Mouse (Mus musculus): ENCODE measurements at regions not wholly inside any gene's neighbourhood (a gene's known extent, or its start where the extent isn't known, plus 50 kb on each side); places are given as distances from the start of the nearest gene placed in this dataset.

GRCm38 (mm10) chr9:113411638-113412037 lies 296.4 kb downstream of the Pdcd6ip start:
- WGBS: 79% methylated on average over 4 of the region's 4 CpGs
- Histone ChIP-seq H3K36me3 (ENCODE audit: control insufficient read depth, insufficient read depth, low read length) (no peaks in the 10 kb centered on the region), H3K4me1 (ENCODE audit: control insufficient read depth, insufficient read depth, low read length) (no peaks in the 10 kb centered on the region), H3K4me3 (ENCODE audit: insufficient read depth, low read depth, low read length) (no peak overlapping the region), H3K27ac (ENCODE audit: insufficient read depth, low read depth, low read length) (no peak overlapping the region), H3K27me3 (replicated peaks; ENCODE audit: control insufficient read depth, insufficient read depth, low read length) (no peaks in the 10 kb centered on the region)
- no peak for DNase-seq
- TF ChIP-seq POLR2A (IDR thresholded peaks at IDR 0.05; ENCODE audit: low read depth, low read length): no peak

GRCm38 (mm10) chr9:113408521-113408920 lies 299.5 kb downstream of the Pdcd6ip start:
- no peak for DNase-seq

DNA sequence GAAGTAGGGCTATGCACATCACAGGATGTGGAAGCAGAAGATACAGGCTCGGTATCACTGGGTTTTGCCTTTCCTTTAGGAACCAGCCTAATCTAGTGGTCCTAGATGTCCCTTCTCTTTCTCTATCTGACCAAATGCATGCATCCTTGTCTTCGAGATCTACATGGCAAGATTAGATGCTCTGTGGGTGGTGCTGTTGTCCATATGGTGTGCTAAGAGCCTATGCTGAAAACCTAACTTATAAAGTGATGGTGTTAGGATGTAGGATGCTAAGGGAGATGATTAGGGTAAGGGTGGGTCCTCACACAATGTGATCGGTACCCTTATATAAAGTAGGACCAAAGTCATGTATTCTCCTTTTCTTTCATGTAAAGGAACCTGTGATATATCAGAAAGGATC lies 313.7 kb downstream of the Pdcd6ip start:
- H3K27ac ChIP-seq (ENCODE audit: insufficient read depth, low read depth, low read length): no peak overlapping the region
- no peak overlapping the region for H3K4me3 ChIP-seq (ENCODE audit: insufficient read depth, low read depth, low read length)
- no peak for DNase-seq
- no peak for TF ChIP-seq CTCF (conservative IDR thresholded peaks at IDR 0.05; ENCODE audit: insufficient read depth, insufficient read length, low read depth, low read length)
- TF ChIP-seq POLR2A (IDR thresholded peaks at IDR 0.05; ENCODE audit: low read depth, low read length): no peak
- WGBS: 89% methylated on average over 3 of the region's 3 CpGs
- no peaks in the 10 kb centered on the region for H3K27me3 ChIP-seq (replicated peaks; ENCODE audit: control insufficient read depth, insufficient read depth, low read length)
- no peaks in the 10 kb centered on the region for H3K4me1 ChIP-seq (ENCODE audit: control insufficient read depth, insufficient read depth, low read length)
- H3K36me3 ChIP-seq (ENCODE audit: control insufficient read depth, insufficient read depth, low read length): no peaks in the 10 kb centered on the region

More at GRCm38 (mm10) chr9:113408521-113408920, 299.5 kb downstream of the Pdcd6ip start:
- WGBS: 86% methylated on average over 4 of the region's 4 CpGs
- H3K4me3 ChIP-seq (ENCODE audit: insufficient read depth, low read depth, low read length): no peak overlapping the region
- no peaks in the 10 kb centered on the region for H3K36me3 ChIP-seq (ENCODE audit: control insufficient read depth, insufficient read depth, low read length)
- no peak overlapping the region for H3K27ac ChIP-seq (ENCODE audit: insufficient read depth, low read depth, low read length)
- no peak for TF ChIP-seq CTCF (conservative IDR thresholded peaks at IDR 0.05; ENCODE audit: insufficient read depth, insufficient read length, low read depth, low read length)
- no peaks in the 10 kb centered on the region for H3K27me3 ChIP-seq (replicated peaks; ENCODE audit: control insufficient read depth, insufficient read depth, low read length)
- no peaks in the 10 kb centered on the region for H3K4me1 ChIP-seq (ENCODE audit: control insufficient read depth, insufficient read depth, low read length)

DNA sequence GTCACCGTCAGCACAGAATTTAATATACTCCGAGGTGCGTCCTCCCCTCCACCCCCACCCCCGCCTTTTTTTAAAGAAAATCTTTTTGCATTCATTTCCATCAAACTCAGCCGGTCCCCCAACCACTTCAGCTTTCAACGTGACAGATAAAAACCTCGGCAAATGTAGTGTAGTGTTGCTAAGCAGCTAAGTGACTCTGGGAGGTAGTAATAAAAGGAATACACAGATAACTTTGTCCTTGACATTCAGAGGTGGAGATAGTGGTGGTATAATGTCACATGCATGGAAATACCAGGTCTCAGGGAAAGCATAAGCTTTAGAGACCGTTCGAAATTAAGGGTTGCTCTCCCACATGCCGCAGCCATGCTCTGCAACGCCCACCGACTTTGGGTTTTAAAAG lies 320.7 kb downstream of the Pdcd6ip start:
- 82% methylated on average over 12 of the region's 12 CpGs for WGBS
- TF ChIP-seq POLR2A (IDR thresholded peaks at IDR 0.05; ENCODE audit: low read depth, low read length): no peak
- no peak for TF ChIP-seq CTCF (conservative IDR thresholded peaks at IDR 0.05; ENCODE audit: insufficient read depth, insufficient read length, low read depth, low read length)
- Histone ChIP-seq H3K36me3 (ENCODE audit: control insufficient read depth, insufficient read depth, low read length) (no peaks in the 10 kb centered on the region), H3K4me1 (ENCODE audit: control insufficient read depth, insufficient read depth, low read length) (no peaks in the 10 kb centered on the region), H3K27ac (ENCODE audit: insufficient read depth, low read depth, low read length) (no peak overlapping the region), H3K27me3 (replicated peaks; ENCODE audit: control insufficient read depth, insufficient read depth, low read length) (no peaks in the 10 kb centered on the region), H3K4me3 (ENCODE audit: insufficient read depth, low read depth, low read length) (no peak overlapping the region)
- DNase-seq: no peak

DNA sequence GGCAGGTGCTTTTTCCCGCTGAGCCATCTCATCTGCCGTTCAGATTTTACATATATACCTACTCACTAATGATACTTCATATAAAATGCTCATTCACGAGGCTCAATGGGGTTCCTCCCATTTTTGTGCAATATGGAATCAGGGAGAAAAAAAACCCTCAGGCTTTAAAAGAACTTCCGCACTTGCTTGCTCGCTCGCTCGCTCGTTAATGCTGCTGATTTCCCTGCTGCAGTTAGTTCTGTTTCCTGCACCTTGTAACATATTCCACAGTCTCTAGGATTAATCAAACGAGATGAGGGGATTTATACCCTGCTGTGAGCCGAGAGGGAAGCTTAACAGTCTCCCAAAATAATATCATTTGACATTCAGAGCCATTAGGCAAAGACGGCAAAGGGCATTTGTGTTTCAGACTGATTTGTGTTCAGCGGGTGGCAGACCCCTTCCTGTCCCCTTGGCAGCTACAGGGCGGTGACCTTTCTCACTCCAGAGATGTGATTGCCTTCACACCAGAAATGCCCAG lies 326.4 kb downstream of the Pdcd6ip start:
- TF ChIP-seq POLR2A (IDR thresholded peaks at IDR 0.05; ENCODE audit: low read depth, low read length) (no peak), CTCF (conservative IDR thresholded peaks at IDR 0.05; ENCODE audit: insufficient read depth, insufficient read length, low read depth, low read length) (no peak)
- H3K4me3 ChIP-seq (ENCODE audit: insufficient read depth, low read depth, low read length): no peak overlapping the region
- H3K4me1 ChIP-seq (ENCODE audit: control insufficient read depth, insufficient read depth, low read length): no peaks in the 10 kb centered on the region
- 33% methylated on average over 13 of the region's 13 CpGs for WGBS
- no peak overlapping the region for H3K27ac ChIP-seq (ENCODE audit: insufficient read depth, low read depth, low read length)
- no peaks in the 10 kb centered on the region for H3K27me3 ChIP-seq (replicated peaks; ENCODE audit: control insufficient read depth, insufficient read depth, low read length)
- H3K36me3 ChIP-seq (ENCODE audit: control insufficient read depth, insufficient read depth, low read length): no peaks in the 10 kb centered on the region
- DNase-seq: no peak

- H3K4me3 ChIP-seq (ENCODE audit: insufficient read depth, low read depth, low read length): no peak overlapping the region
- TF ChIP-seq POLR2A (IDR thresholded peaks at IDR 0.05; ENCODE audit: low read depth, low read length): no peak
- H3K4me1 ChIP-seq (ENCODE audit: control insufficient read depth, insufficient read depth, low read length): no peaks in the 10 kb centered on the region
- no peaks in the 10 kb centered on the region for H3K27me3 ChIP-seq (replicated peaks; ENCODE audit: control insufficient read depth, insufficient read depth, low read length)
- no peaks in the 10 kb centered on the region for H3K36me3 ChIP-seq (ENCODE audit: control insufficient read depth, insufficient read depth, low read length)
- DNase-seq: no peak
- no peak overlapping the region for H3K27ac ChIP-seq (ENCODE audit: insufficient read depth, low read depth, low read length)
- 52% methylated on average over 17 of the region's 17 CpGs for WGBS
Observed at GRCm38 (mm10) chr9:113380408-113381129, 327.5 kb downstream of the Pdcd6ip start.

DNA sequence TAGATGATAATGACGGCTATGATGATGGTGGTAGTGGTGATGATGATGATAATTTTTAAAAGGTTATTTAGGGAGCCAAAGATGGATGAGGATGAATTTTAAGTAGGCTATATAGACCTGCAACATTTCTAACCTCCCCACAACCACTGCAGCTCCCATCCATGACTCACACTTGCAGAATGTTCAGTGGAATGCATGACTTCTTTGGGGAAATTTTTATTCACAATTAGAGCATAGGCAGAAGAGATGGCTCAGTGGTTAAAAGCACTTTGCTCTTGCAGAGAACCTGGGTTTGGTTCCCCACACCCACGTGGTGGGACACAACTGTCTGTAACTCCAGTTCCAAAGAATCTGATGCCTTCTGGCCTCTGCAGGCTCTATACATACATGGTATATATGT lies 329.5 kb downstream of the Pdcd6ip start:
- H3K4me1 ChIP-seq (ENCODE audit: control insufficient read depth, insufficient read depth, low read length): no peaks in the 10 kb centered on the region
- no peak overlapping the region for H3K27ac ChIP-seq (ENCODE audit: insufficient read depth, low read depth, low read length)
- H3K27me3 ChIP-seq (replicated peaks; ENCODE audit: control insufficient read depth, insufficient read depth, low read length): no peaks in the 10 kb centered on the region
- no peak overlapping the region for H3K4me3 ChIP-seq (ENCODE audit: insufficient read depth, low read depth, low read length)
- TF ChIP-seq CTCF (conservative IDR thresholded peaks at IDR 0.05; ENCODE audit: insufficient read depth, insufficient read length, low read depth, low read length): no peak
- TF ChIP-seq POLR2A (IDR thresholded peaks at IDR 0.05; ENCODE audit: low read depth, low read length): no peak
- no peaks in the 10 kb centered on the region for H3K36me3 ChIP-seq (ENCODE audit: control insufficient read depth, insufficient read depth, low read length)
- DNase-seq: no peak
- 57% methylated on average over 2 of the region's 2 CpGs for WGBS
